Mouse (Mus musculus): ENCODE results near the gene Cpsf3.

DNA sequence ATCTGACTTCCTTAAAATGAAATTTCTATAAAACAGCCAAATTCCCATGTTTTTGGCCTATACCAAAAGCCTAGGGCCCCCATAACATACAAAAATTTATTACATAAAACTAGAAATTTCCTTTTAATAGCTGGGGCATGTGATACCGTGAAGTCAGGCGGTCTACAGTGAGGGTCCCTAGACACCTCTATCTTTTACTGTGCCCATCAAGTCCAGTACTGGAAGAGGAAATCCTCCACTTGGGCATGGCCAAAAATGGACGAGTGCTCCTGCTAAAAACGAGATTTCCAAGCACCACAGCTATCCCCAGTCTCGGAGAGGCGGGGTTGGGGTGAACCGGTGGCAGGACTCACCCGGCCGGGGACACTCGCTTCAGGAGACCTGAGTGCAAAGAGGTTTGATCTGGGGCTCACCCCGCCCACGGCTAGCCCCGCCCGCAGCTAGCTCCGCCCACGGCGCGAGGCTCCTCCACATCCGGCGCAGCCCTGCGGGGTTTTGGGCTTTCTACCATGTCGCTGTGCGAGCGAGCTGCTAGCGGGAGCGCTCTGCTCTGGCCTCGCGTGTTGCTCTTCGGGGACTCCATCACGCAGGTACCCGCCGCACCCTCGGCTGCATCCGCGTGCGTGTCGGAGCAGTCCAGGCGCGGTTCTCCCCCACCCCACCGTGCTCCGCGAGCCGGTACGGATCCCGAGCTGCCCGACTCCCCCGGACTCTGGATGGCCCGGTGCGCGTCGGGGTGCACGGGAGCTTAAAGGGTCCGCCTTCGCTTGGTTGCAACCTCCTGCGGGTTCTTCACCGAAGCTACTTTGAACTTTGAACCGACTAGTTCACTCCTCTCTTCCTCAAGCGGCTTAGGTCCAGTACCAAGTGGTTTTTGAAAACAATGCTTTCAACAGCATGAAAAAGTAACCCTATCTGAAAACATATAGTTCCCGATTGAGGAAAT lies 31.0 kb downstream of the Cpsf3 start, which contains the start of gene Iah1:
- peak; percentile 73 for TF ChIP-seq POLR2A (IDR thresholded peaks at IDR 0.05; ENCODE audit: insufficient read depth, low read depth, low read length)
- TF ChIP-seq CTCF (IDR thresholded peaks at IDR 0.05; ENCODE audit: insufficient read depth, low read depth, low read length), result no peak

Data from olfactory bulb, adult 2 months (tissue).